Mouse (Mus musculus): ENCODE results near the gene Dnajc22. TPM values are rescaled to one million over a fixed set of nuclear protein-coding genes. Genes with fewer than 3 reads are reported as not detected.

The Dnajc22 gene
- polyA plus RNA-seq, 1 experiment, result 0.78 TPM

DNA sequence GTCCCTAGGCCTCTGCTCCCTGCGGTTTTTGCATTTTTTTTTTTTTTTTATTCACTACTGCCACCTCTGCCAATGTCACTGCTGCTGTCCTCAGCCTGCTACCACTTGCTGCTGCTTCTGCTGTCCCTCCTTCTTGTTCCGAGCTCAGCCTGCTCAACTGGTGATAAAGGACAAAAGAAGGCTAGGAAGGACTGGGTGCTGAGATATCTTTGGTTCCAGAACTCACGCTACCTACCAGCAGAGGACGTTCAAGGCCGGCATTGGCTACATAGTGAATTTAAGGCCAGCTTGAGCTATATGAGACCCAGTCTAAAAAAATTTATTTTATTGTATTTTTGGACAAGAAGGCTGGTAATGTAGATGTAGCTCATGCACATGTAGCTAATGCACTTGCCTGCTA is 45.4 kb downstream of the Dnajc22 start:
- no peak overlapping the region for H3ac ChIP-seq (ENCODE audit: control insufficient read depth, insufficient read length)
- no peaks in the 10 kb centered on the region for H3K27me3 ChIP-seq (ENCODE audit: control insufficient read depth, insufficient read depth, insufficient read length)
- H3K79me2 ChIP-seq (ENCODE audit: control insufficient read depth, insufficient read depth), result peaks cover 62% of the 10 kb centered on the region
- H3K4me2 ChIP-seq (ENCODE audit: low read depth), result no peak overlapping the region
- TF ChIP-seq SRF (IDR thresholded peaks at IDR 0.05; ENCODE audit: control insufficient read depth, insufficient read length, low read depth) (no peak), MYOD1 (IDR thresholded peaks at IDR 0.05; ENCODE audit: control insufficient read depth in 1 of 3, insufficient read length in 2 of 3, low read depth in 2 of 3) (no peak)
- H3K4me3 ChIP-seq, result no peak overlapping the region
- no peaks in the 10 kb centered on the region for H3K36me3 ChIP-seq (ENCODE audit: control insufficient read depth, insufficient read depth)

DNA sequence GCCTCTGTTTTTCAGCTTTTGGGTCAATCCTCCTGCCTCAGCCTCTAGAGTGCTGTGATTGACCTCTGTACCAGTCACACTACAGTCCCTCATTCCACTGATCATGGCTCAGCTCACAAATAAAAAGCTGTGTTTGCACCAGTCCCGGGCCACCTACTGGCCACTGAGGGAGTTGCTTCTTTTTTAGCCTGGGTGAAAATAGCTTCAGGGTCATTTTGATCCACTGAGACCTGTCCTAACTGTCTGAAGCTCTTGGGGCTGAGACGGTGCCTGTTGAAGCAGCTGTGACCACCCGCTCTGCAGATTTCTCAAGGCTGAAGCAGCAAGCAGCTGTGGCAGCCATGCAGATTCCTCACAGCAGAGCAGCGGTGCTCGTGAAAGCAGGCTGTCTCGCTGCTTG is 46.7 kb downstream of the Dnajc22 start:
- no peak overlapping the region for H3K4me3 ChIP-seq
- no peak overlapping the region for H3K4me2 ChIP-seq (ENCODE audit: low read depth)
- H3K79me2 ChIP-seq (ENCODE audit: control insufficient read depth, insufficient read depth), result peaks cover 54% of the 10 kb centered on the region
- no peaks in the 10 kb centered on the region for H3K27me3 ChIP-seq (ENCODE audit: control insufficient read depth, insufficient read depth, insufficient read length)
- peak; percentile 54 to 72 (median 62) for TF ChIP-seq MYOG (IDR thresholded peaks at IDR 0.05; ENCODE audit: control insufficient read depth in 1 of 3, insufficient read depth in 1 of 3, insufficient read length in 2 of 3, low read depth in 2 of 3)
- no peak for TF ChIP-seq TCF12 (IDR thresholded peaks at IDR 0.05; ENCODE audit: insufficient read depth, poor library complexity, severe bottlenecking)
- peak in 2 of 3 experiments; percentile 27 to 48 for TF ChIP-seq MYOD1 (IDR thresholded peaks at IDR 0.05; ENCODE audit: control insufficient read depth in 1 of 3, insufficient read length in 2 of 3, low read depth in 2 of 3)
- TF ChIP-seq CEBPB (IDR thresholded peaks at IDR 0.05; ENCODE audit: insufficient read depth, poor library complexity, severe bottlenecking), result no peak
- no peaks in the 10 kb centered on the region for H3K36me3 ChIP-seq (ENCODE audit: control insufficient read depth, insufficient read depth)
- no peak overlapping the region for H3ac ChIP-seq (ENCODE audit: control insufficient read depth, insufficient read length)

DNA sequence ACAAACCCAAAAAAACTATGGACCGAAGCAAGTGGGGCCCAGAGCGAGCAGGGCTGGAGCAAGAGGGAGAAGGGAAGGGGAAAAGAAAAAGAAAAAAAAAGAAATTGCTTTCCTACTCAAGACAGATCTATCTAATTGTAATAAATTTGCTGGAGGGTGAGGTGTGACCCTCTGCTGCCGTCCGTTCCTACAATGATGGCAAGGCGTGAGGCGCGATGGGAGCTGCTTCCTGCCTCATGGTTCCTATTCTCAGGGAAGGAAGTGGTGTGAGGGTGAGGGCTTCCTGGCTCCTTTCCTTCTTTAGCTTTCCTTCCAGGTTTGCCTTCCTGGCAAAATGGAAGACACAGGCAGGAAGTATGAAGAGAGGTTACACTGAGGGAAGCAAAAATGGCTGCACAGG is 57.5 kb downstream of the Dnajc22 start:
- Histone ChIP-seq H3K4me2 (ENCODE audit: low read depth) (no peak overlapping the region), H3K79me2 (ENCODE audit: control insufficient read depth, insufficient read depth) (no peaks in the 10 kb centered on the region), H3K27me3 (ENCODE audit: control insufficient read depth, insufficient read depth, insufficient read length) (no peaks in the 10 kb centered on the region), H3K36me3 (ENCODE audit: control insufficient read depth, insufficient read depth) (peaks cover 48% of the 10 kb centered on the region), H3K4me3 (no peak overlapping the region), H3ac (ENCODE audit: control insufficient read depth, insufficient read length) (no peak overlapping the region)
- TF ChIP-seq MYOD1 (IDR thresholded peaks at IDR 0.05; ENCODE audit: control insufficient read depth in 1 of 3, insufficient read length in 2 of 3, low read depth in 2 of 3), result no peak
- TF ChIP-seq USF1 (IDR thresholded peaks at IDR 0.05; ENCODE audit: low read depth), result no peak
- no peak for TF ChIP-seq MYOG (IDR thresholded peaks at IDR 0.05; ENCODE audit: control insufficient read depth in 1 of 3, insufficient read depth in 1 of 3, insufficient read length in 2 of 3, low read depth in 2 of 3)
- TF ChIP-seq POLR2A (IDR thresholded peaks at IDR 0.05; ENCODE audit: insufficient read length, low read depth), result no peak
- TF ChIP-seq REST (IDR thresholded peaks at IDR 0.05; ENCODE audit: insufficient read depth, insufficient read length), result no peak
- TF ChIP-seq E2F4 (IDR thresholded peaks at IDR 0.05; ENCODE audit: insufficient read depth), result no peak
- no peak for TF ChIP-seq TCF12 (IDR thresholded peaks at IDR 0.05; ENCODE audit: insufficient read depth, poor library complexity, severe bottlenecking)
- TF ChIP-seq SRF (IDR thresholded peaks at IDR 0.05; ENCODE audit: control insufficient read depth, insufficient read length, low read depth), result no peak

DNA sequence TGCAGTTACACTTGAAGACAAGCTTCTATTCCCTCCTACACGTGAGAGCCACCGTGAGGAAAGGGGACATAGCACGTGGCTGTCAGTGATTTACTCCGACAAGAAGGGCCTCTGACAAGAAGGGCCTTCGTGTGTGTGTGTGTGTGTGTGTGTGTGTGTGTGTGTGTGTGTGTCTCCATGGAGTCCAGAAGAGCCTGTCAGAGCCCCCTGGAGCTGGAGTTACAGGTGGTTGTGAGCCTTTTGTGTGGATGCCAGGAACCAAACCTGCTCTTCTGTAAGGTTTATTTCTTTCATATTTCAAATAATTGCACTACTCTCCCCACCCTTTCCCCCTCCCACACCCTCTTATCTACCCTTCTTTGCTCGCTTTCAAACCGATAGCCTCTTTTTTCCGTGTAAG is 58.4 kb downstream of the Dnajc22 start:
- no peak for TF ChIP-seq POLR2A (IDR thresholded peaks at IDR 0.05; ENCODE audit: insufficient read length, low read depth)
- no peak for TF ChIP-seq USF1 (IDR thresholded peaks at IDR 0.05; ENCODE audit: low read depth)
- TF ChIP-seq MAX (IDR thresholded peaks at IDR 0.05; ENCODE audit: low read depth), result no peak
- H3K4me2 ChIP-seq (ENCODE audit: low read depth), result no peak overlapping the region
- no peaks in the 10 kb centered on the region for H3K27me3 ChIP-seq (ENCODE audit: control insufficient read depth, insufficient read depth, insufficient read length)
- peaks cover 40% of the 10 kb centered on the region for H3K36me3 ChIP-seq (ENCODE audit: control insufficient read depth, insufficient read depth)
- no peak overlapping the region for H3ac ChIP-seq (ENCODE audit: control insufficient read depth, insufficient read length)
- H3K79me2 ChIP-seq (ENCODE audit: control insufficient read depth, insufficient read depth), result no peaks in the 10 kb centered on the region
- H3K4me3 ChIP-seq, result no peak overlapping the region

DNA sequence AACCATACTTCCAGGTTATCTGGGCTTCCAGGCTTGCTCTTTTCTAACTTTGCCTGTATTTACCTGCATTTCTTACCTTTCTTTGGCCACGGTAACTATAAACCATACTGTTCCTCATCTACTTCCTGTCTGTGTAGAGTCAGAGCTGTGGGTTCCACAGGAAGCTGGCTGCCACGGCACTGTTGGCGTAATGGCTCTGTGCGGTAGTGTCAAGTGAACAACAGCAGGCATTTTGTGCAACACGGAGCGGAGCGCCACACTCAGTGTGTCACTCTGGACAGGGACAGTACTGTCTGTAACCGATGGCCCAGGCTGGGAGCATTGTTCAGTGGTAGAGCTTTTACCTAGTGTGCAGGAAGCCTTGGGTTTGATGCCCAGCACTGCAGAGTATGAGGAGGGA is 60.5 kb downstream of the Dnajc22 start:
- H3K4me3 ChIP-seq, result no peak overlapping the region
- no peak overlapping the region for H3ac ChIP-seq (ENCODE audit: control insufficient read depth, insufficient read length)
- no peak overlapping the region for H3K4me2 ChIP-seq (ENCODE audit: low read depth)
- H3K27me3 ChIP-seq (ENCODE audit: control insufficient read depth, insufficient read depth, insufficient read length), result no peaks in the 10 kb centered on the region
- H3K79me2 ChIP-seq (ENCODE audit: control insufficient read depth, insufficient read depth), result no peaks in the 10 kb centered on the region
- TF ChIP-seq POLR2A (IDR thresholded peaks at IDR 0.05; ENCODE audit: insufficient read length, low read depth) (no peak), E2F4 (IDR thresholded peaks at IDR 0.05; ENCODE audit: insufficient read depth) (no peak), USF1 (IDR thresholded peaks at IDR 0.05; ENCODE audit: low read depth) (no peak), SRF (IDR thresholded peaks at IDR 0.05; ENCODE audit: control insufficient read depth, insufficient read length, low read depth) (no peak), CEBPB (IDR thresholded peaks at IDR 0.05; ENCODE audit: insufficient read depth, poor library complexity, severe bottlenecking) (no peak)
- H3K36me3 ChIP-seq (ENCODE audit: control insufficient read depth, insufficient read depth), result peaks cover 21% of the 10 kb centered on the region

Other genes starting within 250 kb of the Dnajc22 start
- 27.1 TPM for gene Kmt2d, start 222.0 kb upstream of the Dnajc22 start, polyA plus RNA-seq (2012; fragmentation: generic; extraction: Trizol)
- 7.6 TPM for gene Rhebl1, start 198.6 kb upstream of the Dnajc22 start, polyA plus RNA-seq (2012; fragmentation: generic; extraction: Trizol)
- 0.11 TPM for gene Dhh, start 194.6 kb upstream of the Dnajc22 start, polyA plus RNA-seq (2012; fragmentation: generic; extraction: Trizol)
- 33.4 TPM for gene Lmbr1l, start 174.9 kb upstream of the Dnajc22 start, polyA plus RNA-seq (2012; fragmentation: generic; extraction: Trizol)
- 2,204 TPM for gene Tuba1b, start 158.6 kb upstream of the Dnajc22 start, polyA plus RNA-seq (2012; fragmentation: generic; extraction: Trizol)
- gene Gm49450, start 139.6 kb upstream of the Dnajc22 start, polyA plus RNA-seq (2012; fragmentation: generic; extraction: Trizol), result 0.84 TPM
- 3,074 TPM for gene Tuba1a, start 139.5 kb upstream of the Dnajc22 start, polyA plus RNA-seq (2012; fragmentation: generic; extraction: Trizol)
- gene Tuba1c, start 63.3 kb upstream of the Dnajc22 start, polyA plus RNA-seq (2012; fragmentation: generic; extraction: Trizol), result 462 TPM
- 0.98 TPM for gene Prph, start 38.0 kb upstream of the Dnajc22 start, polyA plus RNA-seq (2012; fragmentation: generic; extraction: Trizol)
- gene Troap, start 18.6 kb upstream of the Dnajc22 start, polyA plus RNA-seq (2012; fragmentation: generic; extraction: Trizol), result 18.6 TPM
- gene C1ql4, start 5.4 kb upstream of the Dnajc22 start, polyA plus RNA-seq (2012; fragmentation: generic; extraction: Trizol), result 0.10 TPM
- gene Spats2, start 32.7 kb downstream of the Dnajc22 start, polyA plus RNA-seq (2012; fragmentation: generic; extraction: Trizol), result 39.1 TPM
- 0.17 TPM for gene Kcnh3, start 131.7 kb downstream of the Dnajc22 start, polyA plus RNA-seq (2012; fragmentation: generic; extraction: Trizol)
- 99.1 TPM for gene Mcrs1, start 158.8 kb downstream of the Dnajc22 start, polyA plus RNA-seq (2012; fragmentation: generic; extraction: Trizol)
- 59.7 TPM for gene Prpf40b, start 201.9 kb downstream of the Dnajc22 start, polyA plus RNA-seq (2012; fragmentation: generic; extraction: Trizol)
- gene Fam186b, start 202.7 kb downstream of the Dnajc22 start, polyA plus RNA-seq (2012; fragmentation: generic; extraction: Trizol), result 0.06 TPM